Mouse (Mus musculus): ENCODE results near the gene Olfr784. TPM values are rescaled to one million over a fixed set of nuclear protein-coding genes. Genes with fewer than 3 reads are reported as not detected.
"Not testable (repeated sequence)": the region's sequence is repeated elsewhere in the genome, so short reads cannot be mapped to it uniquely, and the experiment has no call there.

Gene Olfr784
- not detected in 2 replicates for polyA plus RNA-seq (2012; rRNA removed)

DNA sequence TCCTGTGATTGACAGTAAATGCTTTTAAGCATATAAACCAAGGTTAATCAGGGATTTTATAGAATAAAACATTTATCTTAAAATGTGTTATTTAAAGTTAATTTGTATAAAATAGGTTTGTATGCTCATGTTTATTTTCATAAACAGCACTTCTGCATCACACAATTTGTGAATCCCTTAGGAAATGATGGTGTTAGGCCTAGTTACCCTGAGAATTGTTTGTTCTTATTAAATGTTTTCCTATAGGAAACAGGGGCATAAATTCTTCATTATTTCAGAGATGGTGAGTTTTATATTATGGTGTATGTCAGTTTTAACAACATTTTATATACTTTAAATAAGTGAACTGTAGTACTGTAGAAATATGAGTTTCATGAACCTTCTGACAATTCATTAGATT is at the start of gene Olfr784:
Gene Olfr784 (plus strand): TSS at position 301 of the 400 bp plus-strand sequence.
- Histone ChIP-seq H3K27me3 (ENCODE audit: control insufficient read depth, insufficient read depth, low read length) (no peaks in the 10 kb centered on the region), H3K4me3 (ENCODE audit: low read depth, low read length) (no peak within 1 kb of the TSS), H3K36me3 (ENCODE audit: control insufficient read depth, insufficient read depth, low read length) (no peaks in the 10 kb centered on the region), H3K27ac (ENCODE audit: insufficient read depth, low read depth, low read length) (no peak within 1 kb of the TSS), H3K4me1 (ENCODE audit: control insufficient read depth, insufficient read depth, insufficient read length, low read length) (no peaks in the 10 kb centered on the region)
- TF ChIP-seq CTCF (IDR thresholded peaks at IDR 0.05; ENCODE audit: extremely low read depth, insufficient read length, insufficient replicate concordance, low read depth, low read length) = no peak
- TF ChIP-seq POLR2A (IDR thresholded peaks at IDR 0.05; ENCODE audit: low read depth, low read length) = no peak

DNA sequence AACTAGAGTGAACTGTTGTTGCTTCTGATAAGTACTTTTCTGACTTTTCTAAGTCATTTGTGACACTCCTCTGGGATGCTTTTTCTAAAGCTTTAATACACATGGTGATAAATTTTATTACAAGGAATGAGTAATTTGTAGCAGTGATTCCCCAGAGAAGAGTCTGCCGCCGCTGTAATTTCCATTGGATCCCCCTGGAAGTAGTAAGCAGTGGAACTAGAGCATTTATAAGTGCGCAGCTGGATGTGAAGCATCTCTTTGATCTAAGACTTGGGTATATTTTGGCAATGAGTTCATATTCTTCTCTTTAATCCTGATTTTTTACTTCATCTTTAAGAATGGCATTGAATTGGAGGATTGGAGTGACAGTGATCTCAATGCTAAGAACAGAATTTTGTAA is 35.3 kb upstream of the Olfr784 start, which contains the start of gene Olfr782:
Gene Olfr782 (plus strand): TSS at position 301 of the 400 bp plus-strand sequence.
- no peaks in the 10 kb centered on the region for H3K36me3 ChIP-seq (ENCODE audit: control insufficient read depth, insufficient read depth, low read length)
- 86% methylated on average over 3 of the region's 3 CpGs for WGBS
- no peak within 1 kb of the TSS for H3K4me3 ChIP-seq (ENCODE audit: low read depth, low read length)
- no peaks in the 10 kb centered on the region for H3K27me3 ChIP-seq (ENCODE audit: control insufficient read depth, insufficient read depth, low read length)
- no peak within 1 kb of the TSS for H3K27ac ChIP-seq (ENCODE audit: insufficient read depth, low read depth, low read length)
- no peak for TF ChIP-seq POLR2A (IDR thresholded peaks at IDR 0.05; ENCODE audit: low read depth, low read length)
- TF ChIP-seq CTCF (IDR thresholded peaks at IDR 0.05; ENCODE audit: extremely low read depth, insufficient read length, insufficient replicate concordance, low read depth, low read length) = no peak
- H3K4me1 ChIP-seq (ENCODE audit: control insufficient read depth, insufficient read depth, insufficient read length, low read length) = no peaks in the 10 kb centered on the region

DNA sequence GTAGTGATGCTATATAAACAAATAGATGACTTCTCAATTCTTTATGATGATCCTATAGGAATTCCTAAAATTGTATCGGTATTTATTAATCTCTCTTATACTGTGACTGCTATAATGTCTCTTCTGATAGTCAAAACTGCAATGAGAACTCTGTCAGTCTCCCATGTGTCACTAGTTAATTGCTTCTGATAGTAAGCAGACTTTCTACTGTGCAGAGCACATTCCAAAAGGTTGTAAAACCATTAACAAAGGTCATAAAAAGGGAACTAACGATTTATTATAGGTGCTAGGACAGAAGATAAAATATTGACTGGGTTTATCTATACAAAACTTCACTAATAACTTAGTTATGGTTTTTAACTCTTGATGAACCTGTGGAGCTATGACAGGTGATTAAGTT is 31.4 kb upstream of the Olfr784 start:
- WGBS = 24% methylated on average over 2 of the region's 2 CpGs

DNA sequence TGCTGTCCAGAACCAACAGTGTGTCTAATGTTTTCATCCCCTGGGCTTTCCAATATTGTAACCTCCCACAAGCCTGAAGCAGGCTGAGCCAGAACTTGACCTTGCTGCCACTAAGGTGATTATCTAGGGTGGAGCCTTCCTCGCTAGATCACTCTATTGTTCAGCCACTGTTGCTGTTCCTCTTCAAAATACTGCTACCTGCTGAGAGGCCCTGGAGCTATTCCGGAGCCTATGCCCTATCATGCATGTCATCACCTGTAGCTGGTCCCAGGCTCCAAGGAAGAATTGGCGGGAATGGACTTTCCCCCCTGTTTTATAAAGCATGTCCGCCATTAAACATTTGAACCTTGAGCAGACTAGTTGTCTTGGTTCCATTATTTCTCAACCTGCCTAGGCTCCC is 27.4 kb upstream of the Olfr784 start:
- not testable (repeated sequence) for H3K27ac ChIP-seq (ENCODE audit: insufficient read depth, low read depth, low read length); H3K4me3 ChIP-seq (ENCODE audit: low read depth, low read length); H3K27me3 ChIP-seq (ENCODE audit: control insufficient read depth, insufficient read depth, low read length); H3K36me3 ChIP-seq (ENCODE audit: control insufficient read depth, insufficient read depth, low read length); H3K4me1 ChIP-seq (ENCODE audit: control insufficient read depth, insufficient read depth, insufficient read length, low read length)
- WGBS = 84% methylated on average over 4 of the region's 4 CpGs

More for the DNA sequence above, 31.4 kb upstream of the Olfr784 start:
- not testable (repeated sequence) for H3K4me3 ChIP-seq (ENCODE audit: low read depth, low read length); H3K4me1 ChIP-seq (ENCODE audit: control insufficient read depth, insufficient read depth, insufficient read length, low read length); H3K36me3 ChIP-seq (ENCODE audit: control insufficient read depth, insufficient read depth, low read length); H3K27me3 ChIP-seq (ENCODE audit: control insufficient read depth, insufficient read depth, low read length); H3K27ac ChIP-seq (ENCODE audit: insufficient read depth, low read depth, low read length)

DNA sequence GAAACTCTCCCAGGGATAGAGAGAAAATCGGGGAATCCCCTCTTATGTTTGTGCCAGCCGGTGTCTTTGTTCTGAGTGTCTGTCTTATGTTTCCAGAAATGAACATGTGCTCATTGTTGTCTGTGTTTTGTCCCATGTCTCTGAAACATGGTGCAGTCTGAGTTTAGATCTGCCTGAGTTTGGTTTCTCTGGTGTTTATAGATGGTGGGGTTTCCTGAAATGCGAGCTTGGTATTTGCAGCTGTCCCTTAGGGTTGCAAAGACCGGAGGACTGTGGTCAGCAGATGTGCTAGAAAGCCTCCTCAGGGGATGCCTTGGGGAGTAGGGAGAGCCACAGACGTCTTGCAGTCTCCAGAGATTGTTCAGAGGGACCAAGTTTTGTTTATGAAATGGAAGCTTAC is 26.6 kb upstream of the Olfr784 start:
- H3K4me1 ChIP-seq (ENCODE audit: control insufficient read depth, insufficient read depth, insufficient read length, low read length) = no peaks in the 10 kb centered on the region
- TF ChIP-seq POLR2A (IDR thresholded peaks at IDR 0.05; ENCODE audit: low read depth, low read length) (no peak), CTCF (IDR thresholded peaks at IDR 0.05; ENCODE audit: extremely low read depth, insufficient read length, insufficient replicate concordance, low read depth, low read length) (no peak)
- H3K27me3 ChIP-seq (ENCODE audit: control insufficient read depth, insufficient read depth, low read length) = no peaks in the 10 kb centered on the region
- no peak overlapping the region for H3K4me3 ChIP-seq (ENCODE audit: low read depth, low read length)
- H3K27ac ChIP-seq (ENCODE audit: insufficient read depth, low read depth, low read length) = no peak overlapping the region
- WGBS = 76% methylated on average over 5 of the region's 5 CpGs
- no peaks in the 10 kb centered on the region for H3K36me3 ChIP-seq (ENCODE audit: control insufficient read depth, insufficient read depth, low read length)

DNA sequence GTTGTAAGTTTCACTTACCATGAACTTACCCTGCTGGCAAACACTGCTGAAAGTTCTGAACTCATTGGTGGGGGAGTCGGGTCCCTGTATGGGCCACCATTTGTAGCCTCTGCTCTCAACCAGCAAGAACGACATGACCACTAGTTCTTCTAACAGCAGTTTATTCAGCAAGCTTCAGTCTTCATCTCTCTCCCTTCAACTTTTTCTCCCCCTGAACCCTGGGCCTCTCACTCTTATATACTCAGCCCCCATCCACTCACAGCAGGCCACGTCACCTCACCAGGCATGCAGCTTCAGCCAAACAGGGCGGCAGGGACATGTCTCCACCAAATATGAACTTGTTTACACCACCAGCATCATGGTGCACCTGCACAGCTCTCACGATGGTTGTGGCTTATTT is 9.8 kb upstream of the Olfr784 start:
- 83% methylated on average over 5 of the region's 5 CpGs for WGBS
- H3K27ac ChIP-seq (ENCODE audit: insufficient read depth, low read depth, low read length); H3K27me3 ChIP-seq (ENCODE audit: control insufficient read depth, insufficient read depth, low read length); H3K4me3 ChIP-seq (ENCODE audit: low read depth, low read length); H3K4me1 ChIP-seq (ENCODE audit: control insufficient read depth, insufficient read depth, insufficient read length, low read length); H3K36me3 ChIP-seq (ENCODE audit: control insufficient read depth, insufficient read depth, low read length): not testable (repeated sequence)

DNA sequence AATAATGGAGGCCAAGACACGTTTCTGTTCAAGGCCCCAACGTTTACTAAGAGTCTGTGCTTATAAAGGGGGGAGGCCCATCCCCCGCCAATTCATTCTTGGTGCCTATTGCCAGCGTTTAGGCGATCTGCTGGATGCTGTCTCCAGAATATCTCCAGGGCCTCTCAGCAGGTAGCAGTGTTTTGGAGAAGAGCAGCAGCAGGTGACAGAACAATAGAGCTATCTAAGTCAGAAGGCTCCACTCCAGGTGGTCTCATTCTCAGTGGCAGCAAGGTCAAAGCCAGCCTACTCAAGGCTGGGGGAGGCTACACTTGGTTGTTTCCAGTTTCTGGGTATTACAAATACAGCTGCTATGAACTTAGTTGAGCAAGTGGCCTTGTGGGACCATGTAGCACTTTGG is 17.0 kb downstream of the Olfr784 start:
- no peak overlapping the region for H3K27ac ChIP-seq (ENCODE audit: insufficient read depth, low read depth, low read length)
- no peak overlapping the region for H3K4me3 ChIP-seq (ENCODE audit: low read depth, low read length)
- no peak for TF ChIP-seq POLR2A (IDR thresholded peaks at IDR 0.05; ENCODE audit: low read depth, low read length)
- no peak for TF ChIP-seq CTCF (IDR thresholded peaks at IDR 0.05; ENCODE audit: extremely low read depth, insufficient read length, insufficient replicate concordance, low read depth, low read length)
- H3K4me1 ChIP-seq (ENCODE audit: control insufficient read depth, insufficient read depth, insufficient read length, low read length) = no peaks in the 10 kb centered on the region
- H3K36me3 ChIP-seq (ENCODE audit: control insufficient read depth, insufficient read depth, low read length) = no peaks in the 10 kb centered on the region
- WGBS = 55% methylated on average over 5 of the region's 5 CpGs
- no peaks in the 10 kb centered on the region for H3K27me3 ChIP-seq (ENCODE audit: control insufficient read depth, insufficient read depth, low read length)

DNA sequence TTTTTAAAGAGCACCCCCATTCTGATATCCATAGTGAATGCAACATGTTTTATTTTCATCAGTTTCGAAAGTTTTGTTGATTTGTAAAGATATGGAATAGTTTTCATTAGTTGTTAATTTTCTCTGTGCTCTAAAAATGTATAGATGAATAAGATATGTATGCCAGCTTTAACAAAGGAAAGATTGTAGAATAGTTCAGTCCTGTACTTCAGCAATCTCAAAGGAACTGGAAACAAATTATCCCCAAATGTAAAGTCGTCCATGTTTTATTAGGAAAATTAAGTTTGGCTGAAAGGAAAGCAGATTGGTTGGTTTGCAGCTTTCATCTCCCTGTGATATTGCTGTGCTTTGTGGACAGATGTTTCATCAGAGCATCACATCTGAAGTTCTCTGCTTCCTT is 21.2 kb downstream of the Olfr784 start, which contains the start of gene Olfr785:
Gene Olfr785 (plus strand): TSS at position 301 of the 400 bp plus-strand sequence.
- TF ChIP-seq POLR2A (IDR thresholded peaks at IDR 0.05; ENCODE audit: low read depth, low read length) = no peak
- no peak for TF ChIP-seq CTCF (IDR thresholded peaks at IDR 0.05; ENCODE audit: extremely low read depth, insufficient read length, insufficient replicate concordance, low read depth, low read length)
- no peaks in the 10 kb centered on the region for H3K4me1 ChIP-seq (ENCODE audit: control insufficient read depth, insufficient read depth, insufficient read length, low read length)
- H3K36me3 ChIP-seq (ENCODE audit: control insufficient read depth, insufficient read depth, low read length) = no peaks in the 10 kb centered on the region
- no peaks in the 10 kb centered on the region for H3K27me3 ChIP-seq (ENCODE audit: control insufficient read depth, insufficient read depth, low read length)
- WGBS = 52% methylated on average over 2 of the region's 2 CpGs
- no peak within 1 kb of the TSS for H3K4me3 ChIP-seq (ENCODE audit: low read depth, low read length)
- H3K27ac ChIP-seq (ENCODE audit: insufficient read depth, low read depth, low read length) = no peak within 1 kb of the TSS

All from small intestine, adult 2 months (tissue).